In the genomic region with DNA sequence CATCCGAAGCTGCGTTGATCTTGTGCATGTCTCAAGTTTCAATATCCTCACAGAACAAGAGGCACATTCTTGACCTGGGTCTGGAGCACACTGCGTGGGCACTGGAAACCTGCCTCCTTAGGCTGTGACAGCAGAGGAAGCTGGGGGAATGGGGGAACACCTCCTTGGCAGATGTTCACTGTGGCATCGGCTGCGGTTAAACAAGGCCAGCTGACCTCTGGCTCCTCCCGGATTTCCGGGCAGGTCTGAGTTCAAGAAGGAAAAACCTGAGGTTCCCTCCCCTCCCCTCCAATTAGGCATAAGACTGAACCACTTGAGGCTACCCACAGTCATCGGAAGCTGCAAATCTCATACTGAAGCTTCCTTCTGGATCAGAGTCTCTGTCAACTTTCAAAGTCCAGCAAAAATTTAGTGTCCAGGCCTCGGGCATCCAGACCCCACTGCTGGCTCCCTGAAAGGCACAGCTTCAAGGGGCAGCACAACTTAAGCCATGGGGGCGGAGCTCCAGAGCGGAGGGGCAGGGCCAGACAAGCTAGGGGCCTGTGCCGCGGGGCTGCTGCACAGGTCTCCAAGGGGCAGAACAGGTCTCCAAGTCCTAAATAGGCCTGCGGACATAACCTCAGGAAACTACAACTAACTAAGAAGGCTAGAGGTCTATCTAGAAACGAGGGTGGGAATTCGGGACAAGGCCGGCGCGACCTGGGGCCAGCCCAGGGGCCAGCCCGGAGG, we compare ENCODE assay signal across 8 mouse cellular contexts. TPM values are rescaled to one million over a fixed set of nuclear protein-coding genes. Genes with fewer than 3 reads are reported as not detected.
DNase-seq lines count a peak whose midpoint lies in the region; ATAC-seq and TF ChIP-seq lines count a peak whose summit lies in the region.

No protein-coding gene starts in this region.

- peaks cover 27% of the 10 kb centered on the region for H3K4me1 ChIP-seq in embryonic facial prominence, embryonic 14.5 days (ENCODE audit: control insufficient read depth, insufficient read depth, low read length)
- peaks cover 23% of the 10 kb centered on the region for H3K4me1 ChIP-seq in intestine, postnatal 0 days (replicated peaks; ENCODE audit: control insufficient read depth, insufficient read depth, low read length)

- no peaks in the 10 kb centered on the region for H3K9me3 ChIP-seq in embryonic facial prominence, embryonic 14.5 days (ENCODE audit: control insufficient read depth, low read length)
- no peaks in the 10 kb centered on the region for H3K9me3 ChIP-seq in intestine, postnatal 0 days (ENCODE audit: control insufficient read depth)

- peaks cover 23% of the 10 kb centered on the region for H3K27me3 ChIP-seq in embryonic facial prominence, embryonic 14.5 days (replicated peaks; ENCODE audit: control insufficient read depth, insufficient read depth, low read length)
- H3K27me3 ChIP-seq in intestine, postnatal 0 days (replicated peaks; ENCODE audit: control insufficient read depth, insufficient read depth, low read length), result no peaks in the 10 kb centered on the region

- peak overlapping the region; percentile 35; the same call in 1 of the 2 replicates for H3K27ac ChIP-seq in embryonic facial prominence, embryonic 14.5 days (replicated peaks; ENCODE audit: low read depth, low read length)
- H3K27ac ChIP-seq in intestine, postnatal 0 days (ENCODE audit: low read depth, low read length), result peak overlapping the region; percentile 85

- H3K4me3 ChIP-seq in embryonic facial prominence, embryonic 14.5 days (ENCODE audit: low read depth, low read length), result peak overlapping the region; percentile 71
- peak overlapping the region; percentile 85 for H3K4me3 ChIP-seq in intestine, postnatal 0 days (ENCODE audit: low read depth, low read length)

- no peaks in the 10 kb centered on the region for H3K36me3 ChIP-seq in embryonic facial prominence, embryonic 14.5 days (ENCODE audit: control insufficient read depth, insufficient read depth, low read length)
- no peaks in the 10 kb centered on the region for H3K36me3 ChIP-seq in intestine, postnatal 0 days (ENCODE audit: control insufficient read depth, insufficient read depth)

- 5% methylated on average over 20 of the region's 20 CpGs for WGBS in embryonic facial prominence, embryonic 14.5 days
- WGBS in intestine, postnatal 0 days, result 11% methylated on average over 20 of the region's 20 CpGs

- no peak for TF ChIP-seq CTCF in intestine, postnatal 0 days (IDR thresholded peaks at IDR 0.05; ENCODE audit: low read depth)

- H3K9ac ChIP-seq in embryonic facial prominence, embryonic 14.5 days (ENCODE audit: low read depth, low read length), result peak overlapping the region; percentile 50; the same call in 1 of the 2 replicates
- peak overlapping the region; percentile 48; the same call in 1 of the 2 replicates for H3K9ac ChIP-seq in intestine, postnatal 0 days (ENCODE audit: low read depth, low read length)

- DNase-seq in frontal cortex, postnatal 10 days (ENCODE audit: low spot score in 2 of 2), result no peak
- peak; percentile 49 for DNase-seq in CD4-positive helper T cell, adult 2 months (ENCODE audit: low read depth, low spot score)
- DNase-seq in embryonic facial prominence, embryonic 14.5 days (ENCODE audit: low spot score), result peak; percentile 23
- no peak for DNase-seq in urinary bladder, postnatal 10 days (ENCODE audit: low spot score)
- DNase-seq in c-Kit-positive CD71-positive TER-119-positive erythroid progenitor cells, embryonic 14.5 days (ENCODE audit: low spot score), result no peak

- peak overlapping the region; percentile 99 for H3K4me2 ChIP-seq in embryonic facial prominence, embryonic 14.5 days (ENCODE audit: low read depth, low read length)
- peak overlapping the region; percentile 97 for H3K4me2 ChIP-seq in intestine, postnatal 0 days (replicated peaks; ENCODE audit: low read depth)

- ATAC-seq in frontal cortex, adult (ENCODE audit: low TSS enrichment), result peak; percentile 1; the same call in 1 of the 2 replicates
- peak; percentile 4; the same call in 1 of the 2 replicates for ATAC-seq in embryonic facial prominence, embryonic 14.5 days (ENCODE audit: low read depth)
- peak; percentile 2 for ATAC-seq in intestine, postnatal 0 days
- peak; percentile 3; the same call in 1 of the 2 replicates for ATAC-seq in megakaryocyte progenitor cell, adult 5-6 weeks (replicated peaks; ENCODE audit: poor library complexity)

RNA-seq across cellular contexts. Expression of gene Zfpm1, which starts 1.2 kb away (rescaled TPM):
- 1.7 and 1.9 TPM in 2 replicates for polyA plus RNA-seq in embryonic facial prominence, embryonic 14.5 days (2014; fragmentation: Nextera tagmentation; extraction: Ambion mirVana)
- 7.7 and 9.8 TPM in 2 replicates for polyA plus RNA-seq in intestine, postnatal 0 days (2015; fragmentation: Nextera tagmentation; extraction: Ambion mirVana)
- total RNA-seq in megakaryocyte progenitor cell, adult 5-6 weeks (2015), result 12.2 and 21.6 TPM in 2 replicates
- total RNA-seq in megakaryocyte progenitor cell, adult 5-6 weeks (2017), result 9.9 and 20.3 TPM in 2 replicates

Comparison
In these comparisons a context has a peak if more than half of its experiments do, and no peak if none do; other contexts are left out.
1. DNase-seq: peak in CD4-positive helper T cell, adult 2 months (single experiment) and embryonic facial prominence, embryonic 14.5 days (single experiment); none in frontal cortex, postnatal 10 days (0 of 2), urinary bladder, postnatal 10 days (single experiment) and c-Kit-positive CD71-positive TER-119-positive erythroid progenitor cells, embryonic 14.5 days (single experiment).
2. Peak in every context shown above with its lines, with median percentiles within 50 percentile points of each other: ATAC-seq.